Mouse (Mus musculus): ENCODE measurements around the gene Tnfsf13b. TPM values are rescaled to one million over a fixed set of nuclear protein-coding genes. Genes with fewer than 3 reads are reported as not detected.

The Tnfsf13b gene
- polyA plus RNA-seq, 1 experiment from 2014 or later, result 0.08 TPM

DNA sequence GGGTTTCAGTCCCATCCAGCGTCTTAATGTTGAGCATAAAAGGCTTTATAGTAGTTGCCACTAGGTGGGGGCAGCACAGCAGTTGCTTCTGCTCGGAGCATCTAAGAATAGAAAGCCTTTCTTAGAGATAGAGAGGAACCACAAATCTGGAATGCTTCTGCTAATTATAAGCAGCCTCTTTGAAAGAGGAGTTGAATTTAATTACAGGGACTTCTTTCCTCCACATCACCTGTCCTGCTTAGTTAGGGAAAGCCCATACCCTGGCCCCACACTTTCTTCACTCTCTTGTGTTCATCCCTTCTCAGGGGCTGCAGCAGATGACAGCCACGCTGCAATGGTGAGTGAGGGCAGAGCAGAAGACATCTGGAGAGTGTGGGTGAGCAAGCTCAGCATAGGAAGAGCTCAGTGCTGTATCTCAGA lies 47.3 kb downstream of the Tnfsf13b start:
- 0 out of 2 replicates have a peak, but pooled peaks have one; percentile 68 for ATAC-seq (ENCODE audit: low FRiP score)
- Histone ChIP-seq H3K9me3 (replicated peaks) (no peaks in the 10 kb centered on the region), H3K27ac (no peak overlapping the region), H3K4me1 (peaks cover 2% of the 10 kb centered on the region; the same call in 1 of the 2 replicates), H3K4me2 (replicated peaks) (no peak overlapping the region), H3K36me3 (no peaks in the 10 kb centered on the region), H3K9ac (no peak overlapping the region), H3K27me3 (peaks cover 3% of the 10 kb centered on the region; the same call in 1 of the 2 replicates), H3K4me3 (no peak overlapping the region)
- 24% methylated on average over 3 of the region's 3 CpGs for WGBS

GRCm38 (mm10) chr8:10061001-10061400 lies 54.7 kb downstream of the Tnfsf13b start:
- no peak overlapping the region for H3K4me3 ChIP-seq
- no peak overlapping the region for H3K9ac ChIP-seq
- ATAC-seq (ENCODE audit: low FRiP score), result peak; percentile 50; the same call in 1 of the 2 replicates
- peaks cover 11% of the 10 kb centered on the region; the same call in 1 of the 2 replicates for H3K4me1 ChIP-seq
- WGBS, result 29% methylated on average over 1 of the region's 1 CpGs
- no peaks in the 10 kb centered on the region for H3K9me3 ChIP-seq (replicated peaks)
- H3K27ac ChIP-seq, result no peak overlapping the region
- peaks cover 8% of the 10 kb centered on the region; the same call in 1 of the 2 replicates for H3K27me3 ChIP-seq
- no peaks in the 10 kb centered on the region for H3K36me3 ChIP-seq
- H3K4me2 ChIP-seq (replicated peaks), result no peak overlapping the region

- Histone ChIP-seq H3K36me3 (no peaks in the 10 kb centered on the region), H3K9ac (no peak overlapping the region), H3K4me1 (peaks cover 6% of the 10 kb centered on the region; the same call in 1 of the 2 replicates), H3K4me2 (replicated peaks) (no peak overlapping the region), H3K4me3 (no peak overlapping the region), H3K9me3 (replicated peaks) (no peaks in the 10 kb centered on the region), H3K27me3 (peaks cover 4% of the 10 kb centered on the region; the same call in 1 of the 2 replicates), H3K27ac (no peak overlapping the region)
- 80% methylated on average over 11 of the region's 11 CpGs for WGBS
- ATAC-seq (ENCODE audit: low FRiP score), result no peak
Observed at GRCm38 (mm10) chr8:10066906-10067305, 60.6 kb downstream of the Tnfsf13b start.

DNA sequence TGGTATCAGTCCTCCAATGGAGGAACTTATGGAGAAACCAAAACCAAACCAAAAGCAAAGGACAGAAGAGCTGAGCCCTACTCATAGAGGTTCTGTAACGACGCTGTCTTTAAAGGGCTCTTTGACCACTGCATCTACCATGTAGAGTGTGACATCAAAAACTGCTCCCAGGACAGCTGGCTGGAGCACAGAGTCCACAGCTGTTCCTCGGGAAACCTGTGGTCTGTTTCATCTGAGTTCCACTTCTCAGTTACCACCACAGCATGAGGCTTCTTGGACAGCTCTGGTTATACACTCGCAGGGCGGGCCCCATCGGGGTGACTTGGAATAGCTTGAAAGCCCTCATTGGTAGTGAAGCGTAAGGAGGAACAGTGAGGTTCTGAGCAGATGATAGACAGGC lies 61.5 kb downstream of the Tnfsf13b start:
- no peak overlapping the region for H3K4me3 ChIP-seq
- no peaks in the 10 kb centered on the region for H3K36me3 ChIP-seq
- H3K9me3 ChIP-seq (replicated peaks), result no peaks in the 10 kb centered on the region
- H3K9ac ChIP-seq, result no peak overlapping the region
- H3K4me2 ChIP-seq (replicated peaks), result no peak overlapping the region
- H3K4me1 ChIP-seq, result 0 out of 2 replicates have a peak, but pooled peaks cover 3% of the 10 kb centered on the region
- 83% methylated on average over 7 of the region's 7 CpGs for WGBS
- no peak for ATAC-seq (ENCODE audit: low FRiP score)
- peaks cover 4% of the 10 kb centered on the region; the same call in 1 of the 2 replicates for H3K27me3 ChIP-seq
- H3K27ac ChIP-seq, result no peak overlapping the region

DNA sequence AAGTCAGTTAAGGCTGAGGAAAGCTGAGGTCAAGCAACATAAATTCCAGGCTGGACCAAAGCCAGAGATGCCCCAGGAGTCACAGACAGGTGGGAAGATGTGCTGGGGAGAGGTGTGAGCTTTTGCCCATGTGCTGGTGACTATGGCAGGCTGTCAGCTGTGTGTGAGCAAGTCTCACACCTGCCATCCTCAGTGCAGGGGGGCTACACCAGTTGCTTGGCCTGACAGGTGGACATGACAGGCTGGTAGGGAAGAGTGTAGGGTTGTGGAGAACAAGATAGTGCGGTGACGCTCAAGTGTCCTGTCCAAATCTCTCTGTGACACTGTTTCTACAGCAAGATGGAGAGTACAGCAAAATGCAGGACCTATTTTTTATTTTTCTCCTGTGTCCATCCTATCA lies 66.1 kb downstream of the Tnfsf13b start:
- Histone ChIP-seq H3K4me2 (replicated peaks) (no peak overlapping the region), H3K9me3 (replicated peaks) (no peaks in the 10 kb centered on the region), H3K36me3 (no peaks in the 10 kb centered on the region), H3K27me3 (no peaks in the 10 kb centered on the region), H3K4me1 (no peaks in the 10 kb centered on the region), H3K27ac (no peak overlapping the region), H3K9ac (no peak overlapping the region), H3K4me3 (no peak overlapping the region)
- 94% methylated on average over 2 of the region's 2 CpGs for WGBS
- no peak for ATAC-seq (ENCODE audit: low FRiP score)

Other genes starting within 250 kb of the Tnfsf13b start
- 10.8 and 12.6 TPM in 2 replicates for gene Fam155a, start 235.3 kb upstream of the Tnfsf13b start, polyA plus RNA-seq (2016; fragmentation: Nextera tagmentation; extraction: Ambion mirVana)
- not detected in 2 replicates for gene Gm10217, start 142.2 kb upstream of the Tnfsf13b start, polyA plus RNA-seq (2016; fragmentation: Nextera tagmentation; extraction: Ambion mirVana)
- 9.7 and 11.3 TPM in 2 replicates for gene Lig4, start 28.8 kb upstream of the Tnfsf13b start, polyA plus RNA-seq (2016; fragmentation: Nextera tagmentation; extraction: Ambion mirVana)
- 19.2 and 21.3 TPM in 2 replicates for gene Abhd13, start 28.8 kb upstream of the Tnfsf13b start, polyA plus RNA-seq (2016; fragmentation: Nextera tagmentation; extraction: Ambion mirVana)
- gene Myo16, start 147.4 kb downstream of the Tnfsf13b start, polyA plus RNA-seq (2016; fragmentation: Nextera tagmentation; extraction: Ambion mirVana), result 3.7 and 4.3 TPM in 2 replicates